Mouse (Mus musculus) thymus, adult 18-20 months (tissue): ENCODE measurements around the gene Gm8237.
"Not testable (repeated sequence)": the region's sequence is repeated elsewhere in the genome, so short reads cannot be mapped to it uniquely, and the experiment has no call there.

ENCODE experiments used
- DNase-seq, 2 experiments: peaks; one replicate each; pipeline ENCODE4 v3.0.0; 2022; ENCODE audit warnings: mixed read lengths in 2 of 2

Gene Gm8237

DNA sequence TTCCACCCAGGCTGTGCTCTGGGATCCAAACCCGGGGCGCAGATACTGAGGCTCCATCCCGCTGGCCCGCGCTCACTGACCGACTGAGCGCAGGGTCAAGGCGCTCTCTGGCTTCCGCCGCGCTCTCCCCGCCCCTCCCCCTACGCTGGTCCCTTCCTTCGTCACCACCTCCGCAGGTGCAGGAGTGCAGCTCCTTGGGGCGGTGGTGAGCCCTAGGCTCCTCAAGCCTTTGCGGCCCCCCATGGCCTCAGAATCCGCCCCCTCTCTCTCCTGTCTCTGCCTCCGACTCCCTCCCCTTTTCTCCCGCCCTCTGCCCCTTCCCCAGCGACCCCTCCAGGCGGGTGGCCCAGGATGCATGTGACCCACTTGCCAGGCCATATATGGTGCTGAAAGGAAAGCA, at the start of gene Gm8237:
Gene Gm8237 (minus strand): TSS at position 142 of the 400 bp plus-strand sequence.
- not testable (repeated sequence) for DNase-seq

DNA sequence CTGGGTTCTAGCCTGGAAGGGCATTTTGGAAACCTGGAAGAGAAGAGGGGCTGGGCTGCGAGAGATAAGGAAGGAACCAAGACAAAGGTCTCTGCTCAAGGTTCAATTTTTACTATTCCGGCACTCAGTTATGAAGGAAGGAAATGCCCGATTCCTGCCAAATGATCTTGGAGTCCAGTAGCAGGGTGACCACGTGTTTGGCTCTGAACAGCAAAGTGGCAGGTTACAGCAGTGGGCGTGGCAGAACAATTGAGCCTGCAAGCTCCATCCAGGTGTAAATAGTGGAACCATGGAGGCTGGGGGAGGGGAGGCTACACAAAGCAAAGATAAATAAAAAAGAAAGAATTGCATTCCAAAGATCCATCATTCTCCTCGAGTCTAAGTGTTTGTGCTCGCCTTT, 43.1 kb upstream of the Gm8237 start:
- DNase-seq = not testable (repeated sequence)

DNA sequence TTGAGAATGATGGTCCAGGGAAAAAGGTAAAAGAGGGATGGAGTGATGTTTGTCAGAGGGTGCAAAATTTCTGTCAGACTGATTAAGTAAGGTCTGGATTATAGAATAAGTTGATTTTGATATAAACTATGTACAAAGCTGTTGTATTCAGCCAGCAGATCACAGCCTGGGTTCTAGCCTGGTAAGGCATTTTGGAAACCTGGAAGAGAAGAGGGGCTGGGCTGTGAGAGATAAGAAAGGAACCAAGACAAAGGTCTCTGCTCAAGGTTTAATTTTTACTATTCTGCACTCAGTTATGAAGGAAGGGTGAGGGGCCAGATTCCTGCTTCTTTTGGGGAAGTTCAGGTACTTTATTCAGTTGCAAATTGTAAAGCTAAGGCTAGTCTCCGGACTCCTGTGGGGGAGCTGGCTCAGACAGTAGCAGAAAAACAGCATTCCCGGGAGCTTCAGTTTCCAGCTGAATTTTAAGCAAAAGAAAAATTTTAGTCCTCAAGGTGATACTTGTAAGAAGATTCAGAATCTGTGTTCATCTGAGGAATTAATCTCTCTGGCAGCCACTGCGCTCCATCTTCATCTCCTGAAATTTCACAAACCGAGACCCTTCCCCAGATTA, 38.3 kb upstream of the Gm8237 start:
- DNase-seq = peak in 1 of 2 experiments; percentile 3

DNA sequence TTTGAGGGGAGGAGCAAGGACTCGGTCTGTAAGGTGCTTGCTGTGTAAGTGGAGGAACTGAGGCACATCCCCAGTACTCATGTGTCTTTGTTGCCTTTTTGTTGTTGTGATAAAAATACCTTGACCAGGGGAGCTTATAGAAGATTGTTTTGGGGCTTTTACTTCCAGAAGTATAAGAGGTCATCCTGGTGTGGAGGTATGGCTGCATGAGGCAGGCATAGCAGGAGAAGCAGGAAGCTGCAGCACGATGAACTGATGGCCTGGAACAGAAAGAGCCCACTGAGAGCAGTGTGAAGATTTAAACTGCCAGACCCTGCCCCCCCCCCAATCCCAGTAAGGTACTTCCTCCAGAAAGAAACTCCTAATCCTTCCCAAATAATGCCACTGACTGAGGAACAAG, 33.5 kb upstream of the Gm8237 start:
- DNase-seq = not testable (repeated sequence)

DNA sequence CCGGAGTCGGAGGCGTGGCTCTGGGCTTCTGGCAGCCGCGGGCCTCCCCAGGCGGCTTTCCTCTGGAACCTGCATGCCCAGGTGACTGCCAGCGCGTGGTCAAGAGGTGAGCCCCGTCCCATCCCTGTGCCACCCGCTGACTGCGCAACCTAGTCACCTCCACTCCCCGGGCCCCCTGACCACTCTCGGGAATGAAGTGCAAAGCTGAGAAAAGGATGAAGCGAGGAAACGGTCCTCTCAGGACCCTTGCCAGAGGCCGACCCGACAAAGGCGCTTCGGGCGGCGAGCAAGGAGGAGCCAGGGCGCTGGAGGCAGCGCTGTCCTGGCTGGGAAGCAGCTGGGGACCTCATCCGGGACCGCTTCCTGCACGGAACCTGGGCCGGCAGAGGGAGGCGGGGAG, 391 bp downstream of the Gm8237 start:
- not testable (repeated sequence) for DNase-seq

DNA sequence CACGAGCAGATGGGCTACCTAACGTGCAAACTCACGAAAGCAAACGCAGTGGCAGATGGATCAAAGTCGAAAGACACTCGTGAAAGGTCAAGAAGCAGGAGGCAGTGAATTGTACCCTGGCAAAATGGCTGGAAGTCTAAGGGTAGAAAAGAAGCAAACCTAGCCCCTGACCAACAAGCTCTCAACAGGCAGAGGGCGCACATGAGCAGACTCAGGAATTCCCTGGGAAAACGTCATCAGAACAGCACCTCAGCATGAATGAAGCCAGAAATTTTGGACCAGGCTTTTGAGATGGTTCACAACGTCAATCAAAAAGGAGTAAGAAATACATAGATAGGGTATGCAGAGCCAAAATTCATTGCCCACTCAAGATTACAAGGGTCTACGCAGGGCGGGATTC, 1.0 kb downstream of the Gm8237 start:
- not testable (repeated sequence) for DNase-seq

DNA sequence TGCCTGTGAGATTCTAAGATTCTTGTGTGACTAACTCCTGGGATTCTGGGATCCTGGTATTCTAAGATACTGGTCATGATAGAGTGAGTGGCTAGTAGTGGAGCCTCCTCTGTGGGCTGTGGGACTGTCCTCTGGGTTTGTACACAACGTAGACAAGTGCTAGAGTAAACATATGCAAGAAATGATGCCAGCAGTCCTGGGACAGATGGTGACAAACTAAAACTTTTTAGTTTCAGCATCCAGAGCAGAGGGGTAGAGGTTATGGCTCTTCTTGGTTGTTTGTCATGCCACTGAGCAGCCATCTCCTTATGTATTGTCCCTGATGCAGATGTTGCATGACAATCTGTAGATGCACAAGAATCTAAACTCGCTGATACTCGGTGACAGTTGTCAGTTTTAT, 24.3 kb downstream of the Gm8237 start:
- not testable (repeated sequence) for DNase-seq

DNA sequence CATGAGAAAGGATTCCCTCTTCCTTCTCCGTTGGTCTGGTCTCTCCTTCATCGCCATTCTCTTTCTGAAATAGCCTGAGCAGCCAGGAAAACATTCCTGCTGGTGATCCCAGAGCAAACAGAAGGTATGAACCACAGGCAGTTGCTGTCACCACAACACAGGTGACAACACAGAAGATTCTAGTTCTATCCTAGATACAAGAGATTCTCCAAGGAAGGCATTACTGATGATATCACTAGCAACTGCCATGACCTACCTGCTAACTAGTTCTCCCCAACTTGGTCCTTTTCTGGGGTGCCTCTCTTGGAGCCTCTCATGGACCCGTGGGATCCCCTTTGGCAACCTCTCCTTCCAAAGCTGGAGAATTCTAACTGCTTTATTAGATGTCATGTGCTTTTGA, 50.0 kb downstream of the Gm8237 start, which contains the start of gene Gm3424:
Gene Gm3424 (minus strand): TSS at position 101 of the 400 bp plus-strand sequence.
- DNase-seq = not testable (repeated sequence)

DNA sequence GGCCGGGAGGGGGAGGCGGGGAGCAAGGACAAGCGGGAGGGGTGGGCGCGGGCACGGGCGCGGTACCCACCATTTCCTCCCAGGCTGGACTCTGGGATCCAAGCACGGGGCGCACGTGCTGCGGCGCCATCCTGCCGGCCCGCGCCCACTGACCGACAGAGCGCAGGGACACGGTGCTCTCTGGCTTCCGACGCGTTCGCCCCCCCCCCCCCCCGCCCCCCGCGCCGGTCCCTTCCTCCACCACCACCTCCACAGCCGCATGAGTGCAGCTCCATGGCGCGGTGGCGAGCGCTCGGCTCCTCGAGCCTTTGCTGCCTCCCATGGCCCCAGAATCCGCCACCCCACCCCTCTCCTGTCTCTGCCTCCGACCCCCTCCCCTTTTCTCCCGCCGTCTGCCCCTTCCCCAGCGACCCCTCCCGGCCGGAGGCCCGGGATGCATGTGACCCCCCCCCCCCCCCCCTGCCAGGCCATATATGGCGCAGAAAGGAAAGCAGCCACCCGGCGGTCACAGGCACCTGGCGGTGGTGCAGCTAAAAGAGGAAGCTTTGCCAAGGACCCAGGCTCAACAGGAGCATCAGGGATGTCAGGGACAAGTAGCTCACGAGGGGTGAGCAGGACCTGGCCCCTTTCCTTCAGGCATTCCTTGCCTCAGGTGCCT, 67.4 kb downstream of the Gm8237 start:
- not testable (repeated sequence) for DNase-seq
